Mouse (Mus musculus) ES-E14 (cell line): ENCODE results near the gene Il17rb. TPM values are rescaled to one million over a fixed set of nuclear protein-coding genes. Genes with fewer than 3 reads are reported as not detected.
A peak's percentile ranks its signal among the peaks of the same experiment; 100 is the strongest.

Experiments
- DNase-seq: peaks from one replicate; pipeline ENCODE4 v3.0.0-alpha.2; 2013; ENCODE audit warnings: low read depth, low spot score
- H3K27ac ChIP-seq: 2 replicates; pipeline ENCODE4 v1.5.1; 2012; ENCODE audit warnings: low read depth, mild to moderate bottlenecking, low read length, moderate library complexity, mixed read lengths; ENCODE audit not compliant: poor library complexity, insufficient read depth, severe bottlenecking
- H3K36me3 ChIP-seq: 2 replicates; pipeline ENCODE4 v1.6.1; 2012; ENCODE audit warnings: mild to moderate bottlenecking, low read length, moderate library complexity, mixed read lengths; ENCODE audit not compliant: control insufficient read depth, poor library complexity, insufficient read depth, severe bottlenecking
- H3K4me1 ChIP-seq, 2 experiments: fragments of 150-350 bp in 1 of 2; sonication (generic) in 1 of 2; 2 replicates each; pipeline ENCODE4 v1.6.1; 2012; ENCODE audit warnings: low read length in 2 of 2, mild to moderate bottlenecking in 1 of 2, mixed read lengths in 1 of 2; ENCODE audit not compliant: control insufficient read depth in 2 of 2, insufficient read depth in 2 of 2, poor library complexity in 1 of 2
- H3K4me3 ChIP-seq, 2 experiments: fragments of 150-350 bp in 1 of 2; sonication (generic) in 1 of 2; 2 replicates each; pipeline ENCODE4 v1.5.1; 2012; ENCODE audit warnings: low read length in 2 of 2, low read depth in 1 of 2, mild to moderate bottlenecking in 1 of 2, mixed read lengths in 1 of 2; ENCODE audit not compliant: insufficient read depth in 1 of 2, poor library complexity in 1 of 2, severe bottlenecking in 1 of 2
- H3K9ac ChIP-seq: 2 replicates; pipeline ENCODE4 v1.6.1; 2012; ENCODE audit warnings: low read depth, mild to moderate bottlenecking, low read length, mixed read lengths; ENCODE audit not compliant: poor library complexity, insufficient read depth, severe bottlenecking
- H3K9me3 ChIP-seq: fragments of 150-350 bp; sonication (generic); 2 replicates; pipeline ENCODE4 v1.6.1; 2012; ENCODE audit warnings: low read depth, mild to moderate bottlenecking, low read length; ENCODE audit not compliant: control insufficient read depth, insufficient read depth
- CHD2 ChIP-seq: IDR thresholded peaks from 2 replicates; pipeline ENCODE4 v1.6.1; 2014; ENCODE audit warnings: mild to moderate bottlenecking, low read depth, low read length, inconsistent platforms
- HCFC1 ChIP-seq: IDR thresholded peaks from 2 replicates; pipeline ENCODE4 v1.6.1; 2012; ENCODE audit warnings: low read length, inconsistent platforms, borderline replicate concordance; ENCODE audit not compliant: insufficient read depth
- MAFK ChIP-seq: IDR thresholded peaks from 2 replicates; pipeline ENCODE4 v1.6.1; 2014; ENCODE audit warnings: mild to moderate bottlenecking, low read depth, low read length, inconsistent platforms; ENCODE audit not compliant: insufficient read depth
- ZC3H11A ChIP-seq: IDR thresholded peaks from 2 replicates; pipeline ENCODE4 v1.6.1; 2012; ENCODE audit warnings: low read depth, mild to moderate bottlenecking, inconsistent platforms, low read length, borderline replicate concordance
- ZNF384 ChIP-seq: IDR thresholded peaks from 2 replicates; pipeline ENCODE4 v1.6.1; 2012; ENCODE audit warnings: low read depth, low read length, inconsistent platforms
- in situ Hi-C, 2 experiments: fragments of 600-800 bp; cut with MboI; formaldehyde crosslinking; loops; one replicate each; pipeline ENCODE4 v1.15.1; 2025; ENCODE audit warnings: low sequenced_read_pairs in 2 of 2, inconsistent platforms in 1 of 2; ENCODE audit not compliant: unreplicated experiment in 2 of 2
- total RNA-seq: library from RNA; depleted of rRNA; stranded (reverse); fragments of 300-350 nt; gene quantifications from 2 replicates; pipeline ENCODE4 v1.2.3, GENCODE M21; 2012

Gene Il17rb
- total RNA-seq, 1 experiment: 0.62 TPM

- TF ChIP-seq HCFC1 (no peak), CHD2 (no peak), ZC3H11A (no peak), ZNF384 (no peak), MAFK (no peak)
- DNase-seq: no peak
- 0 out of 4 replicates have a peak, but pooled peaks cover 0 to 1% of the 10 kb centered on the region in 2 experiments for H3K4me1 ChIP-seq
- no peaks in the 10 kb centered on the region for H3K9me3 ChIP-seq
- H3K4me3 ChIP-seq: no peak overlapping the region
- peaks cover 25% of the 10 kb centered on the region for H3K36me3 ChIP-seq
- H3K27ac ChIP-seq: no peak overlapping the region
- H3K9ac ChIP-seq: no peak overlapping the region
- in situ Hi-C loops: no loop called here
These were observed 31.8 kb downstream of the Il17rb start for GRCm38 (mm10) chr14:29976927-29977326.

GRCm38 (mm10) chr14:29971993-29972392 is 36.7 kb downstream of the Il17rb start:
- Histone ChIP-seq H3K9ac (no peak overlapping the region; the same call in 1 of the 2 replicates), H3K36me3 (peaks cover 22% of the 10 kb centered on the region), H3K9me3 (no peaks in the 10 kb centered on the region), H3K4me3 (no peak overlapping the region), H3K27ac (no peak overlapping the region), H3K4me1 (peaks cover 0 to 3% of the 10 kb centered on the region in 2 experiments; a peak in 1 of 4 replicates)
- DNase-seq: no peak
- in situ Hi-C loops: no loop called here
- no peak for TF ChIP-seq MAFK
- TF ChIP-seq ZC3H11A: no peak
- no peak for TF ChIP-seq ZNF384
- no peak for TF ChIP-seq HCFC1
- no peak for TF ChIP-seq CHD2

GRCm38 (mm10) chr14:29971446-29971845 is 37.2 kb downstream of the Il17rb start:
- in situ Hi-C loops: no loop called here
- TF ChIP-seq ZNF384 (no peak), CHD2 (no peak), ZC3H11A (no peak), MAFK (no peak), HCFC1 (no peak)
- no peak overlapping the region for H3K4me3 ChIP-seq
- H3K9ac ChIP-seq: no peak overlapping the region
- no peak overlapping the region for H3K27ac ChIP-seq
- no peaks in the 10 kb centered on the region for H3K9me3 ChIP-seq
- peaks cover 22% of the 10 kb centered on the region for H3K36me3 ChIP-seq
- peaks cover 0 to 4% of the 10 kb centered on the region in 2 experiments; a peak in 1 of 4 replicates for H3K4me1 ChIP-seq
- DNase-seq: no peak

DNA sequence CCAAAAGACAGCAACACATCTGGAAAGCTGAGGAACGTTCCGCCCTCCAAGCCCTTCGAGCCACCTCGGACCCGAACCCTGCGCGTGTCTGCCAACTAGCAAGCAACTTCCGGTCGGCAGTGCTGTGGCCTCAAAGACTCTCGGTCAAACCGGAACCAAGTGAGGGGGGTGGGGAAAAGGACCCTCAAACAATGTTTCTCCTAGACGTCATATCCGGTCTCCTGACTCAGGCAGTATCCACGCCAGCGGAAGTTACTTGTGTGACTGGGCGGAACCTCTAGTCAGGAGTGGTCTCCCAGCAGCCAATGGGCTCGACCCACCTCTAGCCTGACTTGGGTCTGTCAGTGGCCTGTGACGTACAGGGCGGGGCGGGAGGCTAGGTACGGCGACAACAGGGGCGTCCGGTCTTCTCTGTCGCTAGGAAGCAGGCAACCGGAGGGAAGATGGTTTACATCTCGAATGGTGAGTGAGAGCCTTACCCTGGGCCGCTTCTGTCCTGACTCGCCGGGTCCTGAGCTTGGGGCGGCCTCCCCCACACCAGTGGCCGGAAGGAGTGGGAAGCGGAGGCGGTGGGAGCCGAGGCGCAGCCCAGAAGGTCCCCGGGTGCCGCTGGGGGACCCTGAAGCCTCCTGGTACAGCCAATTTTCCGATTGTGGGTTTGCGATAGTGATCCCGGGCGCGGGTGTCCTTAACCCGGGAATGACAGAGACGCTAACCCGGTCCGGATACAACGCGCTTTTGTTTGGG is 40.4 kb downstream of the Il17rb start, which contains the start of gene Selenok:
Gene Selenok (plus strand): TSS at position 234 of the 747 bp plus-strand sequence.
- in situ Hi-C loops: no loop called here
- H3K9ac ChIP-seq: peak within 1 kb of the TSS; percentile 91
- peaks cover 12% of the 10 kb centered on the region; the same call in 1 of the 2 replicates for H3K36me3 ChIP-seq
- H3K27ac ChIP-seq: peak within 1 kb of the TSS; percentile 89
- no peaks in the 10 kb centered on the region for H3K9me3 ChIP-seq
- peaks cover 0 to 6% of the 10 kb centered on the region in 2 experiments; a peak in 1 of 4 replicates for H3K4me1 ChIP-seq
- peak; percentile 99 for DNase-seq
- TF ChIP-seq ZC3H11A (no peak), ZNF384 (no peak), MAFK (no peak), HCFC1 (no peak; the same call in 1 of the 2 replicates), CHD2 (no peak)
- peak within 1 kb of the TSS; percentile 84 to 92 for H3K4me3 ChIP-seq
